Mouse (Mus musculus): ENCODE results near the gene Phldb3. TPM values are rescaled to one million over a fixed set of nuclear protein-coding genes. Genes with fewer than 3 reads are reported as not detected.

Gene Phldb3
- polyA plus RNA-seq, 1 experiment from 2014 or later = not detected

GRCm38 (mm10) chr7:24644492-24644891, 33.9 kb downstream of the Phldb3 start:
- no peak overlapping the region for H3K27ac ChIP-seq (replicated peaks)
- H3K27me3 ChIP-seq (ENCODE audit: low read depth, poor library complexity, severe bottlenecking) = peaks cover 27% of the 10 kb centered on the region
- no peaks in the 10 kb centered on the region for H3K9me3 ChIP-seq (replicated peaks)
- DNase-seq (ENCODE audit: low spot score) = no peak
- no peak overlapping the region for H3K4me3 ChIP-seq
- H3K36me3 ChIP-seq = no peaks in the 10 kb centered on the region
- WGBS = 83% methylated on average over 6 of the region's 6 CpGs
- H3K4me1 ChIP-seq = no peaks in the 10 kb centered on the region; the same call in 1 of the 2 replicates

- Histone ChIP-seq H3K4me3 (no peak overlapping the region), H3K36me3 (no peaks in the 10 kb centered on the region), H3K9me3 (replicated peaks) (no peaks in the 10 kb centered on the region), H3K27ac (replicated peaks) (no peak overlapping the region), H3K27me3 (ENCODE audit: low read depth, poor library complexity, severe bottlenecking) (peaks cover 22% of the 10 kb centered on the region), H3K4me1 (no peaks in the 10 kb centered on the region; the same call in 1 of the 2 replicates)
- no peak for DNase-seq (ENCODE audit: low spot score)
- 80% methylated on average over 7 of the region's 7 CpGs for WGBS
Measured at GRCm38 (mm10) chr7:24644996-24645395, 34.4 kb downstream of the Phldb3 start.

GRCm38 (mm10) chr7:24646486-24646885, 35.9 kb downstream of the Phldb3 start:
- peaks cover 7% of the 10 kb centered on the region for H3K27me3 ChIP-seq (ENCODE audit: low read depth, poor library complexity, severe bottlenecking)

GRCm38 (mm10) chr7:24653681-24654080, 43.1 kb downstream of the Phldb3 start:
- H3K27me3 ChIP-seq (ENCODE audit: low read depth, poor library complexity, severe bottlenecking) = no peaks in the 10 kb centered on the region
- 29% methylated on average over 7 of the region's 7 CpGs for WGBS
- peak; percentile 65 for DNase-seq (ENCODE audit: low spot score)

More at GRCm38 (mm10) chr7:24646486-24646885, 35.9 kb downstream of the Phldb3 start:
- H3K4me3 ChIP-seq = no peak overlapping the region
- 78% methylated on average over 7 of the region's 7 CpGs for whole genome bisulfite sequencing
- no peaks in the 10 kb centered on the region for H3K9me3 ChIP-seq (replicated peaks)
- H3K27ac ChIP-seq (replicated peaks) = no peak overlapping the region
- no peaks in the 10 kb centered on the region for H3K36me3 ChIP-seq
- H3K4me1 ChIP-seq = no peaks in the 10 kb centered on the region
- no peak for DNase-seq (ENCODE audit: low spot score)

GRCm38 (mm10) chr7:24659737-24660357, 49.3 kb downstream of the Phldb3 start:
- Histone ChIP-seq H3K9me3 (replicated peaks) (no peaks in the 10 kb centered on the region), H3K27me3 (ENCODE audit: low read depth, poor library complexity, severe bottlenecking) (no peaks in the 10 kb centered on the region), H3K27ac (replicated peaks) (no peak overlapping the region), H3K4me1 (0 out of 2 replicates have a peak, but pooled peaks cover 3% of the 10 kb centered on the region), H3K36me3 (no peaks in the 10 kb centered on the region), H3K4me3 (no peak overlapping the region)
- DNase-seq (ENCODE audit: low spot score) = no peak
- WGBS = 83% methylated on average over 12 of the region's 12 CpGs

More at GRCm38 (mm10) chr7:24653681-24654080, 43.1 kb downstream of the Phldb3 start:
- no peaks in the 10 kb centered on the region for H3K4me1 ChIP-seq
- no peaks in the 10 kb centered on the region for H3K9me3 ChIP-seq (replicated peaks)
- H3K4me3 ChIP-seq = no peak overlapping the region
- no peaks in the 10 kb centered on the region for H3K36me3 ChIP-seq
- no peak overlapping the region for H3K27ac ChIP-seq (replicated peaks)

- Histone ChIP-seq H3K4me3 (no peak overlapping the region), H3K27me3 (ENCODE audit: low read depth, poor library complexity, severe bottlenecking) (no peaks in the 10 kb centered on the region), H3K27ac (replicated peaks) (no peak overlapping the region), H3K4me1 (0 out of 2 replicates have a peak, but pooled peaks cover 3% of the 10 kb centered on the region), H3K36me3 (no peaks in the 10 kb centered on the region), H3K9me3 (replicated peaks) (no peaks in the 10 kb centered on the region)
- 77% methylated on average over 17 of the region's 17 CpGs for WGBS
- DNase-seq (ENCODE audit: low spot score) = no peak
Measured at GRCm38 (mm10) chr7:24661118-24661904, 50.7 kb downstream of the Phldb3 start.

GRCm38 (mm10) chr7:24662575-24662974, 52.0 kb downstream of the Phldb3 start:
- peak; percentile 79 for DNase-seq (ENCODE audit: low spot score)
- WGBS = 23% methylated on average over 8 of the region's 8 CpGs
- Histone ChIP-seq H3K9me3 (replicated peaks) (no peaks in the 10 kb centered on the region), H3K4me1 (0 out of 2 replicates have a peak, but pooled peaks cover 3% of the 10 kb centered on the region), H3K4me3 (no peak overlapping the region), H3K27me3 (ENCODE audit: low read depth, poor library complexity, severe bottlenecking) (no peaks in the 10 kb centered on the region), H3K36me3 (no peaks in the 10 kb centered on the region), H3K27ac (replicated peaks) (no peak overlapping the region)

- no peak overlapping the region for H3K4me3 ChIP-seq
- no peak overlapping the region for H3K27ac ChIP-seq (replicated peaks)
- H3K4me1 ChIP-seq = 0 out of 2 replicates have a peak, but pooled peaks cover 3% of the 10 kb centered on the region
- no peaks in the 10 kb centered on the region for H3K27me3 ChIP-seq (ENCODE audit: low read depth, poor library complexity, severe bottlenecking)
- H3K36me3 ChIP-seq = no peaks in the 10 kb centered on the region
- WGBS = 40% methylated on average over 8 of the region's 8 CpGs
- DNase-seq (ENCODE audit: low spot score) = no peak
- no peaks in the 10 kb centered on the region for H3K9me3 ChIP-seq (replicated peaks)
Measured at GRCm38 (mm10) chr7:24664301-24664700, 53.7 kb downstream of the Phldb3 start.

GRCm38 (mm10) chr7:24664959-24665358, 54.4 kb downstream of the Phldb3 start:
- Histone ChIP-seq H3K4me1 (0 out of 2 replicates have a peak, but pooled peaks cover 3% of the 10 kb centered on the region), H3K36me3 (no peaks in the 10 kb centered on the region), H3K27me3 (ENCODE audit: low read depth, poor library complexity, severe bottlenecking) (no peaks in the 10 kb centered on the region), H3K27ac (replicated peaks) (no peak overlapping the region), H3K4me3 (no peak overlapping the region), H3K9me3 (replicated peaks) (no peaks in the 10 kb centered on the region)
- DNase-seq (ENCODE audit: low spot score) = no peak
- WGBS = 78% methylated on average over 9 of the region's 9 CpGs

- no peak overlapping the region for H3K4me3 ChIP-seq
- no peaks in the 10 kb centered on the region for H3K9me3 ChIP-seq (replicated peaks)
- H3K27ac ChIP-seq (replicated peaks) = no peak overlapping the region
- WGBS = 92% methylated on average over 23 of the region's 23 CpGs
- no peaks in the 10 kb centered on the region for H3K27me3 ChIP-seq (ENCODE audit: low read depth, poor library complexity, severe bottlenecking)
- no peaks in the 10 kb centered on the region for H3K36me3 ChIP-seq
- DNase-seq (ENCODE audit: low spot score) = no peak
- H3K4me1 ChIP-seq = no peaks in the 10 kb centered on the region
Measured at GRCm38 (mm10) chr7:24671944-24672439, 61.4 kb downstream of the Phldb3 start.

- no peak within 1 kb of the TSS for H3K27ac ChIP-seq (replicated peaks)
- no peaks in the 10 kb centered on the region for H3K27me3 ChIP-seq (ENCODE audit: low read depth, poor library complexity, severe bottlenecking)
- 86% methylated on average over 9 of the region's 9 CpGs for WGBS
- DNase-seq (ENCODE audit: low spot score) = no peak
- no peaks in the 10 kb centered on the region for H3K4me1 ChIP-seq
- no peaks in the 10 kb centered on the region for H3K36me3 ChIP-seq
- no peaks in the 10 kb centered on the region for H3K9me3 ChIP-seq (replicated peaks)
- no peak within 1 kb of the TSS for H3K4me3 ChIP-seq
Measured at GRCm38 (mm10) chr7:24676575-24676974, 66.0 kb downstream of the Phldb3 start, which contains the start of gene Tex101. TSS of gene Tex101 (minus strand) at chr7:24676675.
